Mouse (Mus musculus) kidney, adult 2 months (tissue): ENCODE results near the gene Srebf2.

Source experiments
- CTCF ChIP-seq: fragments of 200-500 bp; conservative IDR thresholded peaks from 2 replicates; pipeline ENCODE4 v1.5.1; 2011; ENCODE audit warnings: low read depth, mild to moderate bottlenecking, control low read depth, low read length, moderate library complexity, mixed read lengths; ENCODE audit not compliant: insufficient read depth, insufficient read length
- POLR2A ChIP-seq: fragments of 200-500 bp; IDR thresholded peaks from one replicate; pipeline ENCODE4 v1.6.1; 2011; ENCODE audit warnings: low read depth, low read length, control low read depth

- TF ChIP-seq POLR2A: no peak
- peak; percentile 40 for TF ChIP-seq CTCF
Measured at GRCm38 (mm10) chr15:82139196-82139595, 7.8 kb upstream of the Srebf2 start.
